Mouse (Mus musculus) macrophage (primary cell): ENCODE results near the gene Clcn3. TPM values are rescaled to one million over a fixed set of nuclear protein-coding genes. Genes with fewer than 3 reads are reported as not detected.
A peak's percentile ranks its signal among the peaks of the same experiment; 100 is the strongest.

Source experiments
- H3K27ac ChIP-seq: fragments of 350-480 bp; formaldehyde crosslinking; 2 replicates; pipeline ENCODE4 v1.9.0; 2021
- H3K36me3 ChIP-seq: fragments of 350-480 bp; formaldehyde crosslinking; 2 replicates; pipeline ENCODE4 v1.9.0; 2021; ENCODE audit errors: inconsistent target
- H3K4me3 ChIP-seq: fragments of 350-480 bp; formaldehyde crosslinking; 2 replicates; pipeline ENCODE4 v1.9.0; 2021; ENCODE audit errors: inconsistent target
- H3K79me2 ChIP-seq: fragments of 350-480 bp; formaldehyde crosslinking; 2 replicates; pipeline ENCODE4 v1.9.0; 2021; ENCODE audit errors: inconsistent target
- WGBS: methylation state at CpG from one replicate; pipeline ENCODE4 v1.1.7; 2026; ENCODE audit warnings: inconsistent platforms; ENCODE audit not compliant: missing documents; 5-methylcytosine and 5-hydroxymethylcytosine counted together
- polyA plus RNA-seq: library from polyadenylated mRNA; stranded (reverse); fragments of 250-400 nt; gene quantifications from 3 replicates; pipeline ENCODE4 v1.2.4, GENCODE M21; 2018; ENCODE audit warnings: inconsistent platforms

The Clcn3 gene
- polyA plus RNA-seq, 1 experiment from 2014 or later: 12.2 TPM

GRCm38 (mm10) chr8:60869761-60870160, 113.3 kb downstream of the Clcn3 start:
- no peak overlapping the region for H3K27ac ChIP-seq
- no peaks in the 10 kb centered on the region for H3K36me3 ChIP-seq
- 96% methylated on average over 2 of the region's 2 CpGs for WGBS
- H3K79me2 ChIP-seq: no peaks in the 10 kb centered on the region
- no peak overlapping the region for H3K4me3 ChIP-seq

GRCm38 (mm10) chr8:60868236-60868965, 114.7 kb downstream of the Clcn3 start:
- Histone ChIP-seq H3K79me2 (no peaks in the 10 kb centered on the region), H3K4me3 (no peak overlapping the region), H3K27ac (peak overlapping the region; percentile 87), H3K36me3 (no peaks in the 10 kb centered on the region)
- 82% methylated on average over 4 of the region's 4 CpGs for WGBS

- Histone ChIP-seq H3K4me3 (no peak overlapping the region), H3K79me2 (no peaks in the 10 kb centered on the region), H3K36me3 (no peaks in the 10 kb centered on the region), H3K27ac (peak overlapping the region; percentile 87)
- WGBS: 3% methylated on average over 4 of the region's 4 CpGs
Measured at GRCm38 (mm10) chr8:60867468-60868115, 115.5 kb downstream of the Clcn3 start.

GRCm38 (mm10) chr8:60865504-60866114, 117.5 kb downstream of the Clcn3 start:
- Histone ChIP-seq H3K36me3 (no peaks in the 10 kb centered on the region), H3K79me2 (no peaks in the 10 kb centered on the region), H3K27ac (no peak overlapping the region), H3K4me3 (no peak overlapping the region)
- 33% methylated on average over 3 of the region's 3 CpGs for WGBS

DNA sequence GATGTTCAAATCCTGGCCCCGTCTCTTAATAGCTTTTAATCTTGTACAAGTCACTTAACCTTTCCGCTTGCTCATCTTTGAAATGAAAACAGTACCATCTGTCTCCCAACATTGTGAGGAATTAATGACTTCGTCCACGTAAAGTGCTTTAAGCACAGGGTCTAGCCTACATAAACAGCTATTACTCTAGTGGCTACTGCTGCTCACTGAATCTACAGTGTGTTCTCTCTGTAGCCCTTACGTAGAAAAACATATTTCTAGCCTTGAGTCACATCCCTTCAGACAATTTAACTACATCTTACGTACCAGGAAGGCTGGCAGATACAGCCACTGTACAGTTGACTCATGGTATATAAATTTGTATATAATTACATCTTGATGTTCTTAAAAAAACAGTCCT, 118.2 kb downstream of the Clcn3 start:
- H3K4me3 ChIP-seq: no peak overlapping the region
- no peak overlapping the region for H3K27ac ChIP-seq
- WGBS: 96% methylated on average over 6 of the region's 6 CpGs
- no peaks in the 10 kb centered on the region for H3K36me3 ChIP-seq
- H3K79me2 ChIP-seq: no peaks in the 10 kb centered on the region

DNA sequence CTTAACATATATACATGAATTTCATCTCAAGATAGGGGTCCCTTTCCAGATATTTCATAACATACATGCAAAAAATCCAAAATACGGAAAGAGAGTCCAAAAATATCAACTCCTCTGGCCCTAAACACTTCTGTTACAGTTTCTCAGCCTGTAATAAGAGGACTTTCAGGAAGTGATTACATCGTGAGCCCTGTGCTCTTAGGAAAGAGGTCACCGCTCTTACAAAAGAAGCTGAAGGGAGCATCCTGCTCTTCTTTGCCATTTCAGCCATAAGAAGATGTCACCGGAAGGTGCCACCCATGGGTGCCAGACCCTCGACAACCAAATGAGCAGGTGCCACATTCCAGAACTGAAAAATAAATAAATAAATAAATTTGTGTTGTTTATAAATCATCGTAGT, 121.3 kb downstream of the Clcn3 start:
- Histone ChIP-seq H3K4me3 (no peak overlapping the region), H3K27ac (no peak overlapping the region), H3K36me3 (no peaks in the 10 kb centered on the region), H3K79me2 (no peaks in the 10 kb centered on the region)
- WGBS: 44% methylated on average over 6 of the region's 6 CpGs

GRCm38 (mm10) chr8:60860749-60861148, 122.4 kb downstream of the Clcn3 start:
- no peak overlapping the region for H3K27ac ChIP-seq
- WGBS: 88% methylated on average over 3 of the region's 3 CpGs

More at GRCm38 (mm10) chr8:60860749-60861148, 122.4 kb downstream of the Clcn3 start:
- Histone ChIP-seq H3K36me3 (no peaks in the 10 kb centered on the region), H3K4me3 (no peak overlapping the region), H3K79me2 (no peaks in the 10 kb centered on the region)

Other genes with a start within 250 kb of the Clcn3 start
- gene Hpf1, start 92.9 kb downstream of the Clcn3 start, polyA plus RNA-seq: 34.9 to 90.2 TPM (median 75.0 TPM) in 3 replicates
- 3.4 to 5.1 TPM (median 4.6 TPM) in 3 replicates for gene Nek1, start 9.9 kb upstream of the Clcn3 start, polyA plus RNA-seq
- gene Sh3rf1, start 240.6 kb upstream of the Clcn3 start, polyA plus RNA-seq: 0.94 to 2.8 TPM (median 1.5 TPM) in 3 replicates